Mouse (Mus musculus) liver, adult (tissue): ENCODE data around the gene Stx8.

ENCODE experiments used
- GATA4 ChIP-seq: IDR thresholded peaks from 2 replicates; pipeline ENCODE4 v1.6.1; 2014; ENCODE audit warnings: mild to moderate bottlenecking, low read length; ENCODE audit not compliant: insufficient replicate concordance

Gene Stx8

GRCm38 (mm10) chr11:67965905-67966878 is at the start of gene Stx8:
Stx8 (plus strand) TSS chr11:67966193.
- no peak for TF ChIP-seq GATA4

- no peak for TF ChIP-seq GATA4
Measured at GRCm38 (mm10) chr11:67917126-67917525, 48.9 kb upstream of the Stx8 start.

- no peak for TF ChIP-seq GATA4
Measured at GRCm38 (mm10) chr11:67919593-67919992, 46.4 kb upstream of the Stx8 start.

- TF ChIP-seq GATA4: no peak
Measured at GRCm38 (mm10) chr11:67920226-67920960, 45.6 kb upstream of the Stx8 start.

GRCm38 (mm10) chr11:67921091-67921826 is 44.7 kb upstream of the Stx8 start:
- no peak for TF ChIP-seq GATA4

- no peak for TF ChIP-seq GATA4
Measured at GRCm38 (mm10) chr11:67921827-67922754, 43.9 kb upstream of the Stx8 start, which contains the start of gene Usp43. Usp43 (minus strand) TSS chr11:67922153.

- TF ChIP-seq GATA4: no peak
Measured at GRCm38 (mm10) chr11:67922755-67923125, 43.3 kb upstream of the Stx8 start.

GRCm38 (mm10) chr11:67923720-67924119 is 42.3 kb upstream of the Stx8 start:
- no peak for TF ChIP-seq GATA4

GRCm38 (mm10) chr11:67925000-67925399 is 41.0 kb upstream of the Stx8 start:
- TF ChIP-seq GATA4: no peak

GRCm38 (mm10) chr11:67926348-67927055 is 39.5 kb upstream of the Stx8 start:
- TF ChIP-seq GATA4: no peak

- TF ChIP-seq GATA4: no peak
Measured at GRCm38 (mm10) chr11:67932156-67932555, 33.8 kb upstream of the Stx8 start.

- TF ChIP-seq GATA4: no peak
Measured at GRCm38 (mm10) chr11:67948229-67948628, 17.8 kb upstream of the Stx8 start.

GRCm38 (mm10) chr11:67949475-67949874 is 16.5 kb upstream of the Stx8 start:
- TF ChIP-seq GATA4: no peak

GRCm38 (mm10) chr11:67953604-67954003 is 12.4 kb upstream of the Stx8 start:
- TF ChIP-seq GATA4: no peak
